Mouse (Mus musculus) induced T-regulatory cell, adult 2 months (primary cell): ENCODE data around the gene Spred2.

Experiments used
- DNase-seq: peaks from one replicate; pipeline ENCODE4 v3.0.0-alpha.2; 2012; ENCODE audit warnings: low read depth

Spred2 gene

DNA sequence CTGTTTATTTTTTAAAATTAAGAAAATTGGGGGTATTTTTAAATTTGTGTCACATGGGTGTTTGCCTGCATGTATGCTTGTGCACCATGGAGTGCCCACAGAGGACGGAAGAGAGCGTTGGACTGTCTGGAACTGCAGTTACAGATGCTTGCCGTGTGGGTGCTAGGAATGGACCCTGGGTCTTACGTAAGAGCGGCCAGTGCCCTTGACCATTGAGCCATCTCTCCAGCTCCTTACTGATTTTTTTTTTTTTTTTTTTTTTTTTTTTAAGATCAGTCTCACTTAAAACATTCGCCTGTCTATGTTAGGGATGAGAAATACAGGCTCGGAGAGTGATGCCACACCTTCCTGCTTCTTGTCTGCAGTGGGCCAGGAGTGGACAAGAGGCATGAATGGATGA lies 29.7 kb downstream of the Spred2 start:
- DNase-seq, result no peak

DNA sequence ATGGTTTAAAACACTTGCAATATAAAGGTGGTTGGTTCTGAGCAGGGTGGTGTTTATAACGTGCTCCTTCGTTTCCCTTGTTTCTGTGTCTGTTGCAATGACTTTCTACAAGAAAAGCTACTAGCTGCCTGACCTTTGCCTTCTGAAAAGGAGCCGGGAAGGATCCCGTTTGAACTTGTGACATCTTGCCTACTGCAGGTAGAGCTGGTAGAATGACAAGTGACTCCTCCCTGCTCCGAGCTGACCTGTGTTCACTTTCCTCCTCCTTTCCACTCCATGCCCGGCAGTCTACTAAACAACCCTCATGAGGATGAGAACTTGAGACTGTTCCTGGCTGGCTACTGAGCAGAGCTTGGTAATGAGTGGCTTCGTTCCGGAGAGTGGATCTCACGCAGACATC lies 30.9 kb downstream of the Spred2 start:
- no peak for DNase-seq

DNA sequence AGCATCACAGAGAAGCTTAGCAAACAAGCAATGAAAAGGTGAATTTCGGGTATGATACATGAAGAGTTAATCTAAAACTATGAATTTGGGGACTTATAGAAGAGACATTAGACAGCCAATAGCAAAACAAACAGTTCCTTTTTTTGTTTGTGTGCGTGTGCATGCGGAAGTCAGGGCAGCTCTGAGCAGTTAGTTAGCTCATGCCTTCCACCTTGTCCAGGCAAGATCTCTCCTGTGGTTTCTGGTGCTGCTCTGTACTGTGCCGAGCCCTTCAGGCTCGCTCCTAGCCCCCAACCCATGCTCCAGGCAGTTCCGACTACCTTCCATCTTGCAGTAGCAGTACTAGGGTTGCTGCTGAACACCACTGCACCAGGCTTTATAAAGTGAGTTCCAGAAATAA lies 31.5 kb downstream of the Spred2 start:
- DNase-seq, result no peak

DNA sequence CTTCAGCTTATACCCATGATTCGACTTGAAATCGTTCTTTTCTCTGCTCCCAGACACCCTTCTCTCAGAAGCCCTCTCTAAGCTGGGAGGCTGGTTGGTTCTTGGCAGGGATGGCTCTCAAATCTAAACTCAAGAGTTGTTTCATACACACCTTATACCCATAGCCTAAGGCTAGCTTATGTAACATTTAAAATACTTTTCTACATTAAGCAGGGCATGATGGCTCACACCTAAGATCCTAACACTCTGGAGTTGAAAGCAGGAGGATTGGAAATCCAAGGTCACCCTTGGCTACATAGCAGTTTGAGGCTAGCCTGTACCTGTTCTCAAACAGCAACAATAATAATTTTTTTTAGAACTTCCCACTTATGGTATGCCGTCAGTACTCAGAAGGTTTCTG lies 34.8 kb downstream of the Spred2 start:
- DNase-seq, result no peak

DNA sequence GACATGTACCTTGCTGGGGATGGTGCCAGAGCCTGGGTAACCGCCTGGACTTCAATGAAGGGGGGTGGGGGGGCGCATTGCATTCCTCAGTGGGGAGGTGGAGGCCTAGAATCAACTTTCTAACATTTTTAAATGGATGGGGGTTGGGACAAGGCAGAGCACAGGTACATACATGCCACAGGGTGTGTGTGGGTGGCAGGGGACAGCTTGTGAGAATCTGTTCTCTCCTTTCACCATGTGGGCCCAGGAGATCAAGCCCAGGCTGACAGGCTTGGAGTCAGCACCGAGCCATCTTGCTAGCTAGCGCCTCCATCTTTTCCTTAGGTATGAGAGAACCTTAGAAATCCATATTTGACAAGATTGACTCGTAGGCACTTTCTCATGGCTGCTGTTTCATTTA lies 35.7 kb downstream of the Spred2 start:
- no peak for DNase-seq

DNA sequence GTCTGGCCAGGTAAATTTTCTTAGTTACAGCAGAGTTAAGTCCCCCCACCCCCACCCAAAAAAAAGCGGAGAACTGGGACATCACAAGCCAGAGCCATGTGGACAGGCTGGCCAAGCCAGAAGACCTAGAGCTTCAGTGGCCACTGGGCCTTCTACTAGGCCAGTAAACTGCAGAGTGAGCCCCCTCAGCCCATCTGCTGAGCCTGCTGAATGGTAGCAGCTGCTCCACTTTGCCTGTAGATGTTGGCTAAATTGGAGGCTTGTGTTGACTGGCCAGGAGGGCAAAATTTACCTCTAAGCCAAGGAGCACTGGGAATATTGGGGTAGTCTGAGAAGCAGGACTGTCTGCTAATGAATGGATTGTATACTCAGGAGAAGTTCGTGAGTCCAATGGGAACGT lies 36.4 kb downstream of the Spred2 start:
- no peak for DNase-seq

DNA sequence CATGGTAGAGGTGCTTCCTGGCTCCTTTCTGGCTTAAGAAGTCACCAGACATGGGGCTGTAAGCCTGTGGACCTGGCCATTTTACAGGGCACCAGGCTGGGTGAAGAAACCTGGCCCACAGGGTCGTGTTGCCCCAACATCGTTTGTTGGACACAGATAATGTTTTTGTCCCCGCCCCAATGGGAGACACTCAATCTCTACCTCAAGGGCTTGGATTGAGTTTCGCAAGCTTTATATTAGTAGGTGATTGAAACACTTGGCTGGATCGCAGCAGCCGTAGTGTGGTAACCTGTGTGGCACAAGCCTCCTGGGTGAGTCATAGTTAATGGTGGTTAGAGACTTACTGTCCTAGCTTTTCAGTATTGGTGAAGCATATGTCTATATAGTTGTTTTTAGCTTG lies 36.9 kb downstream of the Spred2 start:
- no peak for DNase-seq

DNA sequence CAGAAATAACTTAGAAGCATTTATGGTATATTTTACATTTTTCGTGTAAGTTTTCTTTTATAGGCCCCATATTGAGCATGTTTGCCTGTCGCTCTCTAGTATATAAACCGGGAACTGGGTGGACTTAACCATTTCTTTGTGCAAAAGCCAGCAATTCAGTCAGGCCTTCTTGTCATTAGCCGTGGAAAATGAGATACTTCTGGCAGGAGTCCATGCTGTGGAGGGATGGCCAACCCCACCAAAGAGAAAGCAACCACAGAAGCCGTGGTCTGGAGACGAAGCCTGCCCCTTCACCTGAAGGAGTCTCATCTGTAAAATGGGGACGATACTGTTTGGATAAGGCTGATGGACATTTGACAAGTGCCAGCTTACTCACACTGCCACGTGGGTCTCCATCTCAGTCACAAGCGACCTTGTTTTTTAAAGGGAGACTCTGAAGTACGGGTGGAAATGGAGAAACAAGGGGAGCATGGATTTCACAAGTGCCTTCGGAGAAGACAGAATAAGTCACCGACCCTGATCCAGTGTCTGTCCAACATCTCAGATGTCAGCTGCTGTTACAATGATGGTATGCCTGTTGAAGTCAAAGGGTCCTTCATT lies 37.7 kb downstream of the Spred2 start:
- DNase-seq, result no peak

DNA sequence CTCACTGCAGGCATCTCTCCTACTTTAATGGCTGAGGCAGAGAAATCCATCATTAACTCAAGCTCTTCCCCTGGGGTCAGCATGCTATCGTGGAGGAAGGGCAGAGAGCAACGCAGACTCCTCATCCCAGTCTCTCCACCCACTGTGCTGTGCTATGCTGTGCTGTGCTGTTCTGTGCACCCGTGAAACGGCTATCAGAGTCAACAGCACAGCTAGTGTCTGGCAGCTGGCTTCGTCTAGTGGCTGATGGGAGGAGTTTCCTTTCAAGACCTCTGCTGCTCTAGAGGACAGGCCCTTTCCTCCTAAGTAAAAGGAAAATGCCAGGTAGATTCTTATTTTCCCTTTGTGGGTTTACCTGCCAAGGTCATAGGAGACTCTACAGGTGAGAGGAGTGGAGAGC lies 38.6 kb downstream of the Spred2 start:
- peak; percentile 54 for DNase-seq

DNA sequence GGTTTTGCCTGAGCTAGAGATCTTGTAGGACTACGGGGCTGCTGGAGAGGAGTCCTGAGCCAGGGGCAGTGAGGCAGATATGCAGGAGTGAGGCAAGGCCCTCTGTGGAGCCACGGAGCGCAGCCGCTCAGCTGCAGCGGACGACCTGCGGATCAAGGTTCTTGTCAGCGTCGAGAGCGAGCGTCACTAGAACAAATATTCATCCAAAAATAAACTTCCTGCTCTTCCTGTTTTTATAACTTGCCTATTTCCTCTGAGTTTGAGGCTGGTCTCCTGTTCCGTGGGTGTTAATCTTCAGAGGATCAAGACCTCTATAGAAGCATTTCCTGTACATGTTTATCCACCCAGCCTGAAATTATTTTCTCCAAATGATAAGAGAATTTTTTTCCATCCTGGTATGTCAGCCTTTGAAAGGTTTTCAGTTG lies 39.6 kb downstream of the Spred2 start:
- peak; percentile 43 for DNase-seq

DNA sequence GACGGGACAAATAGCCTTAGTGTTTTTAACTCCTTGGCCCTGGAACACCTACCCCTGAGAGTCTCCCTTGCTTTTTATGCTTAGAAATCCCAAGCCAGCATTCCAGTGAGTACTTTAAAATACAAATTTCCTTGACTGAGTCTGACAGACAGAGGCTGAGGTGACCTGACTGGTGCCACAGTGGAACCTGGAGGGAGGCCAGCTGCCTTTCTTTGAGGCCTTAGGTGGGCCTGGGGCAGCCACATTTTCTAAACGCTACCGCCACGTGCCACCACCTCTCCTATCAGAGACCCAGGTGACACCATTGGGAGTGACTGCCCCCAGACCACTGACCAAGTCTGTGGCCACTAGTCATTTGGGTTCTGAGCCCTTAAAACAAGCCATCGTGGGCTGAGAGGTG lies 40.2 kb downstream of the Spred2 start:
- no peak for DNase-seq

DNA sequence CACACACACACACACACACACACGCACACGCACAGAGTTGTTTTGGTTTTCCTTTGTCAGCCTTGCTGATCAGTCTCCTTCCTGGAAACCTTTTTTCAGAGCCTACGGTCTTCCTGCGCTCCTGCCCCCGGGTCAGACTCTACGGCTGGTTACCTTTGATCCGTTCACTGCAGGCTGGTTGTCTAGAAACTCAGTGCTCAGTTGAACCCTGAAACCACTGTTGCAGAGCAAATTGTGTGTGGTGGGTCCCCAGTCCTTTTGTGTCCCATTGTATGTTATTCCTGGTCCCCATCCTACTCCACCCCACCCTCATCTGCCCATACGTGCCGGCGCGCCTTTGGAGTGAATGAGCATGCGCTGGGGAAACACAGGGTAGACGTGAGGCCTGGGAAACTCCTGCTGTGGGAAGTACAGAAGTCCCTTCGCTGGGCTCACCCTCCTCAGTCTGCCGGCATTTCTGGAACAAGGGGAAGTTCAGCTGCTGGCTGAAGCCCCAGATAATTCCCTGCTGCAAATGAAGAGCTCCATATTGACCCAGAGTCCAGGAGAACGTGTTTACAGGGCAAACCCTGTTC lies 40.9 kb downstream of the Spred2 start:
- no peak for DNase-seq

DNA sequence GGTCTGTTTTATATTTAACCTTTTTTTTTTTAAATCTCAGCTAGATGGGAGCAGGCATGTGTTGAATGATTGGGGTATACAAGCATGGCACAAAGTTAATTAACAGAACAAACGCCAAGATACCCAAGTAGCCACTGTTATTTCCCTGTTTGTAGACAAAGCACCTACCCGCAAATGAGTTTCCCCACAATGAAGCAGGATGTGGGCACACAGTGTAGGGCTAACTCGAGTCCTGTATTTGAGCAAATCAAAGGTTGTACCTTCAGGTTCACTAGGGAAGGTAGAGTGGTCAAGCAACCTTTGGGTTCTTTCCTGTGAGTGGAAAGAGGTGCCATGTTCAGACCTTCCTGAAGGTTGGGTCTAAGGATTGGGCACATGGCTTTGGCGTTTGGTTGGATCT lies 41.5 kb downstream of the Spred2 start:
- DNase-seq, result peak; percentile 46

DNA sequence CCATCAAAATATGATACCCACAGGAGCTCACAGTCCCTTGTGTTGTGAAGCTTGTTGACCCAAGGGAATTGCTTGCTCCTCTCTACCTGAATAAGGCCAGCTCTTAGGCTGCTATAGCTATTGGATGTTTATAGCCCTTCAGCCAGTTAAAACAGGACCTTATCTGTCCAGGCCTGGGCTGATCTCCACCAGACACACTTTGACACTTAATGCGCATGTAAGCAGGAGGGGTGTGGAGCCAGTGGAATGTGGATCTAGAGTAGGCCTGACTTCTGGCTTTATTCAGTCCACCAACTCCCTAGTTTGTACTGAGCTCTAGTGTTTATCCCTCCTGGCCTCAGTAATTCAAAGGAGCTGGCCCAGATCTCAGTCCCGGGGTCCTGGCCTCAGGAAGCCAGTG lies 42.1 kb downstream of the Spred2 start:
- DNase-seq, result no peak

DNA sequence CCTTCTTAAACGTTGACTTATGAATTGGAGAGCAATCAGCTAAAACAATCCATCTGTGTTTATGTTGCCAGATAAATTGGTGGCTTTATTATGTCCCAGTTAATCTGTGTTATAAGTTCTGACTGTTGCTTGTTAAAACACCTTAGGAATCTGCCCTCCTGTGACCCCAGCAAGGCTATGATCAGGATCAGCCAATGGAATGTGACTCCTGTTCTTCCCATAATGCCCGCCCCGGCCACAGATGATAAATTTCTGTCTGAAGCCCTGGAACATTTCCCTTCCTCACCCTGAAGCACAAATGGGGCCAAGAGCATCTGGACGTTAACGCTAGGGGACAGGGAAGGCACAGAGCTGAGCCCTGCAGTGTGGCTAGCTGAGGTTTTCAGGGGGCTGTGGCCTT lies 45.4 kb downstream of the Spred2 start:
- no peak for DNase-seq

DNA sequence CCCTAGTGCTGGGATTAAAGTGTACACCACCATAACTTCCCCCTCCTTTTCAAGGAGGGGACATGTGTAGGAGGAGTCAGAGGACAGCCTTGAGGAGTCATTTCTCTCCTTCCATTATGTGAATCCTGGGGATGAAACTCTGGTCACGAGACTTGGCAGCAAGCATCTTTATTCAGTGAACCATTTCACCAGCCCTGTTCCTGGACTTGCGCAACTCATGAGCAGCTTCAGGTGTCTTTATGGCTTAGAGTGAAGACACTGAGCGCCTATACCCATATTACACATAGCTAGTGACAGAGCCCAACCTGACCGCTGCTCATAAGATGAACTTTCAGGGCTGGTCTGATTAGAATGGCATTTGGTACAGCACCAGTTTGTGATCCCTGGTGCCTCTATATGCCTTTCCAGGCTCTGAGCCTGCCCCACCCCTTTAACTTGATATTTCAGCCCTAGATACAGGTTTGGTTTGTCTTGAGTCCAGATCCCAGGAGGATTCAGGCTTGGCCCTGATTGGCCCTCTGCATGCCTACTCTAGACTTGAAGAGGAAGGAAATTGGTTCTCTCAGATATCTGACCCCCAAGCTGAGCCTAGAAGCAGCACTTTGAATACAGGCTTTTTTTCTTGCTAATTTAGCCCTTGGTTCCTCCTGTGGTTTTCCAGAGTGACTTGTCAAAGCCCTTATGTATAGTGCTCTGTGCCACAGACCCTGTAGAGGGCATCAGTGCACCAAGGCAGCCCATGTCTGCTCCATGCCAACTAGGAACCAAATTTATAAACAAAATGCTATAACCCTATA lies 48.0 kb downstream of the Spred2 start:
- no peak for DNase-seq

DNA sequence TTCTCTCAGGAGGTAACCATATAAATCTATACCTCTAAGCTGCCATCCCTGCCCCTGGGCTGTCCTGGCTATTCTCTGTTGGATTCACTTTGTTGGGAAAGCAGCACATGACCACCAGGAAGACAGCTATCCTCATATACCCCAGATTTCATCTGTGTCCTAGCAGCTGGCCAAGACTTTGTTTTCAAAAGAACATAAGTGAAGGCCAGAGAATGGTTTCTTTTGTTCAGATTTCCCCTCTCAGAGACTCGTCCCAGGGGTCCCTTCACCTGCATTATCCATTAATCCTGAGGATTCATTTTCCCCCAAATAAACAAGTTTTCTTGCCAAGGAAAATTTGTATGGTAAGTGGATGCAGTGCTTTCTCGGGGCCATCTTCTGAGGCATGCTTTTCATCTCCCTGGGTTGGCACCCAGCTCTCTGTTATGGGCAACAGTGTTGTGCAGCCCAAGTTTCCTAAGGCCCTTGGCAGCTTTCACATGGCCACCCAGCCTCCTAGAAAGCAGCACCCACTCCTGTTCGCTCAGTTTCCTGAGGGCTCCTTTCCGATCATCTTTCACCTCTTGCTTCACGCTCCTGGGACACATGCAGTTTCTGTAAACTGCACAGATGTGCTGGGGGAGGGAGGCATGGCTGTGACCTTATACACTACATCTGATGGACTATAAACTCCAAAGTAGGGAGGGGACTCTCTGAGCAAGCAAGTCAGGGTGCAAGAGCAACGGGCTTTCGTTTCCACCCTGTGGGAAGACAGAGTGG lies 49.0 kb downstream of the Spred2 start:
- no peak for DNase-seq

DNA sequence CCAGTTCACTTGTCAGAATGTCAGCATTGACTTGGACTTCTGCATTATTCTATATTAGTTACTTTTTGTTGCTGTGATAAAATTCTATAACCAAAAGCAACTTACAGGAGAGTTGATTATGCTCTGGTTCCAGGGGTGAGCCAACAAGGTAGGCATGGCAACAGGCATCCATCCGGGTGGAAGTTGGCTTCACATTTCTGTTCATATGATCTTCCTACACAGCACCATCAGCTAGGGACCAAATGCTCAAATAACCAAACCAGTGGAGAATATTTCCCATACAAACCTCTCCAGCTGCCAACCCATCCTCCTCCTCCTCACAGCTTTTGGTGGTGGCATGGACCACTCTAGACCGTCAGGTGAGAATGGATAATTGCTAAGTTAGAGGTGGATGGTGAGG lies 51.9 kb downstream of the Spred2 start:
- no peak for DNase-seq

DNA sequence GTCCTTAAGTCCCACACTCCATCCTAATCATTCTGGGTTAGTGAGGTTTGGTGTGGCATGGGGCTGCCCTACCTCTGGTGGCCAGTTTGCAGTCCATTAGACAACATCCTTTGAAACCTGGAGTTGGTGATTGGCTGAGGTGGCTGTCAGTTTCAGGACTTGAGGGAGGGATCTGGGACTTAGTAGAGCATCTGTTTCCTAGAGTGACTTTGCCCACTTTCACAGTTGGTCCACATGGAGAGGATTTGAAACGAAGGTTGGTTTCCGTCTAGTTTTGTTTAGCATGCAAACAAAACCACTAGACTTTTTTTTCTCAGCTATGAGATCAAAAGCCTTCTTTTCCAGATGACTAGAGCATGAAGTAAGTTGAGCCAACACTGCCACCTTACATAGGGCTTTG lies 53.5 kb downstream of the Spred2 start:
- peak; percentile 43 for DNase-seq

DNA sequence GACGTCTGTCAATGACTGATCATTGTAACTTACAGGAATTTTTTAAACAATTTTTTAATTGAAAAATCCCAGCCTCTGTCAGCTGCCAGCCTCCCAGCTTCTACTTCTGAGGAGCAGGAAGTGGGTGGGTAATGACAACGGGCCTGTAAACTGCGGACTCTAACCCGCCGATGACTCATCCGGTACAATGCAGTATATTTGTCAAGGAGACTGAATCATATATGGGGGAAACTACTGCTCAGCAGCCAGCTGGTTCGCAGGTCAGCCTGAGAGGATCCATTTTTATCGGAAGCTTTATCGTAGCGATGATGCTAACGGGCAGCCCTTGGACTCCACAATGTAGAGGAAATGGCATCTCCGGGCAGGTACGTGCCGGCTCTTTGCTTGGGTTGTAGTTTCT lies 55.2 kb downstream of the Spred2 start:
- DNase-seq, result peak; percentile 77

DNA sequence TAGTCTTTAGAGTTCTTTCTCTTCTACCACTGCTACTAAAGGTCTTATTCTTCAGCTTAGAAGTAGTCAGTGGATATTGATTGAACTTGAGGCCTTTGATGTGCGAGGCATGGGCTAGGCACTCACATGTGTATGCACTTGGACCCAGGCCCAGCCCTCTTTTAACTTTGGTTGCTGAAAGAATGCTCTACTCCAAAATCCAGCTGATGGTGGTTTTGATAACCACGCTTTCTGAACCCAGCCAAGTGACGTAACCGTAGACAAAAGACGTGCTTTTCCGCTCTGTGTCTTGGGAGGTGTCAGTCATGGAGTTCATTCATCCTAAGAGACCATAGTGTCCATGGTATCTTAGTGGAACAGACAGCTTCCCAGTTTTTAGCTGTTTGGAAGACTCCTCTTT lies 57.9 kb downstream of the Spred2 start:
- DNase-seq, result no peak

DNA sequence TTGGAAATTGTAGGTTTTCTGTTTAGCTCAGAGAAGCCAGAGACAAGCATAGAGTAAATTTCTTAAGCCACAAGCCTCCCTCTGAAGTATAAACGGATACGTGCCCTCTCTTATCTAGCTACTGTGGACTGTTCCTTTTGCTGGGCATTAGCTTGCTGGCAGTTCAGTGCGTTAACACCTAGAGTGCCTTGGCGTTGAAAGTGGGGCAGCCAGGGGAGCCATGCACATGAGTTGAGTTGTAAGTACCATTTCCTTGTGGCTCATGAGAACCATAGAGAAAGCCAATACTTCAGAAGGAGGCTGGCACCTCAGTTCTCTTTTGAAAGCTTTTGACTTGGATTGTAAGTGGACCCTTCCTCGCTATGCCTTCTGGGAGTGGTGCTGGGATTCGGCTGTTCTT lies 58.6 kb downstream of the Spred2 start:
- no peak for DNase-seq

DNA sequence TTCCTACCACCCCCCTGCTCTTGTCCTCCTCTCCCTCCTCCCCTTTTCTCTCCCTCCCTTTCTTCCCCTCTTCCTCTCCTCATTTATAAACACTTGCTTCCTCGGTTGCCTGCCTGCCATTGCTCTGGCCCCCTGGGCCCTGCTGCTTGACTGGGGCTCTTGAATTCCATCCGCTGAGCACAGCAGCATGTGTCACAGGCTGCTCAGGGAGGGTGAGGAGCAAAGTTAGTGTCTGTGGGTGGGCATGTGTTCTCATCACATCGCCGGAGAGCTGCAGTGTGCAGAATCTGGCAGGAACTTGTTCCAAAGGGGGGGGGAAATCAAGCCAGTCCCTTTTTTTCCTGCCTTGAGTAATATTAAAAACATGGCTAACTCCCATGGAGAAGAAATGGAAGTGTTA lies 59.1 kb downstream of the Spred2 start:
- no peak for DNase-seq
